In the genomic region with DNA sequence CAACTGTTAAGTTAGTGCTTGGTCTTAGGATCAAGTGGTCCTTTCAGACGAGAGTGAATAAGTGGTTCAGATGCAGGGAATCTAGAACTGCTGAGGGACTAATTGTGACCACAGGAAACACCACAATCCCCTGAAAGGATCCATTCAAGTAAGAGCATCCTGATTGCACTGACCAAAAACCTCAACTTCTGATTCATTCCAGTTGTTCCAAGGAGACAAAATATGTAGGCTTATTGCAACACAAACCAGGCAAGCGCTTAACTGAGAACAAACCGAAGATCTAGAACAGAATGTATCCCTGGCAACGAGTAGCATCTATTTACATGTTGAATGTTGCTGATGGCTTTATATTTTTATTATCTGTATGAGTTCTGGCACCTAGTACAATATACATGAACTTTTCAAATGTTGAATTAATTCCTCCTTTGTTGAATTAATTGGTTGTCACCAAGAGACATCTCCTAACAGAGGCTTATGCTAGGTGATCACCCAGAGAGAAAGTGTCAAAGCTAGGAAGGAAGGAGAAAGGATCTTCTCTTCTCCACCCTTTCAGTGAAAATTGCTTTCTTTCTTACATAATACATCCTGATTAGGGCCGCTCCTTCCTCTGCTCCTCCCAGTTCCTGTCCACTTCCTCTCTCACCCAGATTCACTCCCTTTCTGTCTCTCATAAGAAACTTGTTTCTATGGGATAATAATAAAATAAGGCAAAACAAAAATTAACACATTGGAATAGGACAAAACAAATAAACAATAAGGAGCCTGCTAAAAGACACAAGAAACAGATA, we compare ENCODE assay signal across 27 mouse cellular contexts.
DNase-seq lines count a peak whose midpoint lies in the region; ATAC-seq and TF ChIP-seq lines count a peak whose summit lies in the region.
"Had no signal": no experiment of that assay in that cellular context is flagged by ENCODE, and none has a peak within 500 bp of the region (broad histone marks: within the 10 kb centered on the region; RNA-seq: fewer than 3 reads in every experiment).

No protein-coding gene starts in this region.

- no peak overlapping the region for H3K4me2 ChIP-seq in midbrain, embryonic 12.5 days (replicated peaks)
- H3K4me2 ChIP-seq in midbrain, embryonic 16.5 days (ENCODE audit: low read length): no peak overlapping the region
- H3K4me2 ChIP-seq in forebrain, postnatal 0 days (ENCODE audit: low read depth): no peak overlapping the region
- H3K4me2 ChIP-seq: heart, embryonic 15.5 days; midbrain, embryonic 11.5 days; neural tube, embryonic 15.5 days; stomach, embryonic 15.5 days had no signal

- 0 out of 2 replicates have a peak, but pooled peaks cover 2% of the 10 kb centered on the region for H3K4me1 ChIP-seq in midbrain, embryonic 12.5 days
- H3K4me1 ChIP-seq in midbrain, embryonic 16.5 days (ENCODE audit: control insufficient read depth, insufficient read depth, low read length): no peaks in the 10 kb centered on the region
- 0 out of 2 replicates have a peak, but pooled peaks cover 2% of the 10 kb centered on the region for H3K4me1 ChIP-seq in forebrain, postnatal 0 days (ENCODE audit: insufficient read depth)
- H3K4me1 ChIP-seq: heart, embryonic 10.5 days; neural tube, embryonic 15.5 days; stomach, embryonic 15.5 days had no signal

- H3K9ac ChIP-seq in midbrain, embryonic 12.5 days (replicated peaks): no peak overlapping the region
- H3K9ac ChIP-seq in midbrain, embryonic 16.5 days (ENCODE audit: low read depth, low read length): no peak overlapping the region
- H3K9ac ChIP-seq in forebrain, postnatal 0 days: no peak overlapping the region
- H3K9ac ChIP-seq: heart, embryonic 15.5 days; liver, embryonic 14.5 days; neural tube, embryonic 15.5 days; stomach, embryonic 15.5 days had no signal

- no peak for ATAC-seq in midbrain, embryonic 12.5 days (ENCODE audit: low FRiP score, low read depth)
- no peak for ATAC-seq in midbrain, embryonic 16.5 days
- peak; percentile 83 for ATAC-seq in granulocyte monocyte progenitor cell, adult 5-6 weeks (replicated peaks; ENCODE audit: poor library complexity, severe bottlenecking)
- ATAC-seq in forebrain, postnatal 0 days: no peak
- ATAC-seq: forebrain, embryonic 16.5 days; hindbrain, embryonic 16.5 days had no signal

- H3K27me3 ChIP-seq in midbrain, embryonic 12.5 days: no peaks in the 10 kb centered on the region
- no peaks in the 10 kb centered on the region for H3K27me3 ChIP-seq in midbrain, embryonic 16.5 days (ENCODE audit: control insufficient read depth, insufficient read depth, low read depth, low read length)
- no peaks in the 10 kb centered on the region for H3K27me3 ChIP-seq in forebrain, postnatal 0 days (ENCODE audit: insufficient read depth, low read length)
- H3K27me3 ChIP-seq: heart, embryonic 15.5 days; neural tube, embryonic 15.5 days; stomach, embryonic 15.5 days had no signal

- peaks cover 10% of the 10 kb centered on the region for H3K36me3 ChIP-seq in midbrain, embryonic 12.5 days
- H3K36me3 ChIP-seq in midbrain, embryonic 16.5 days (ENCODE audit: control insufficient read depth, insufficient read depth, low read length): peaks cover 5% of the 10 kb centered on the region
- peaks cover 8% of the 10 kb centered on the region; the same call in 1 of the 2 replicates for H3K36me3 ChIP-seq in forebrain, postnatal 0 days (ENCODE audit: insufficient read depth)
- H3K36me3 ChIP-seq: heart, embryonic 15.5 days; stomach, embryonic 15.5 days had no signal

- 0 out of 2 replicates have a peak overlapping the region, but pooled peaks have one; percentile 4 for H3K27ac ChIP-seq in midbrain, embryonic 12.5 days (replicated peaks)
- H3K27ac ChIP-seq in midbrain, embryonic 16.5 days (ENCODE audit: low read length): no peak overlapping the region
- no peak overlapping the region for H3K27ac ChIP-seq in forebrain, postnatal 0 days (ENCODE audit: low read depth, low read length)
- H3K27ac ChIP-seq: forebrain, embryonic 10.5 days; heart, embryonic 10.5 days; heart, embryonic 15.5 days; liver, embryonic 14.5 days; neural tube, embryonic 15.5 days; stomach, embryonic 15.5 days had no signal

- H3K9me3 ChIP-seq in midbrain, embryonic 12.5 days: peaks cover 6% of the 10 kb centered on the region; the same call in 1 of the 2 replicates
- no peaks in the 10 kb centered on the region; the same call in 1 of the 2 replicates for H3K9me3 ChIP-seq in midbrain, embryonic 16.5 days (replicated peaks; ENCODE audit: control insufficient read depth, low read length, poor library complexity, severe bottlenecking)
- no peaks in the 10 kb centered on the region for H3K9me3 ChIP-seq in forebrain, postnatal 0 days (ENCODE audit: low read length)
- H3K9me3 ChIP-seq: heart, embryonic 10.5 days; heart, embryonic 15.5 days; neural tube, embryonic 15.5 days; stomach, embryonic 15.5 days had no signal

- TF ChIP-seq CTCF in forebrain, postnatal 0 days (IDR thresholded peaks at IDR 0.05; ENCODE audit: low read depth): no peak

- H3K4me3 ChIP-seq in midbrain, embryonic 12.5 days: no peak overlapping the region
- H3K4me3 ChIP-seq in midbrain, embryonic 16.5 days (ENCODE audit: low read depth, low read length): no peak overlapping the region
- H3K4me3 ChIP-seq in forebrain, postnatal 0 days (ENCODE audit: low read depth, low read length): no peak overlapping the region
- H3K4me3 ChIP-seq: forebrain, embryonic 10.5 days; heart, embryonic 10.5 days; heart, embryonic 15.5 days; neural tube, embryonic 15.5 days; stomach, embryonic 15.5 days had no signal

- DNase-seq in NIH3T3 (ENCODE audit: low read depth): peak; percentile 40
- DNase-seq in layer of hippocampus, postnatal 25 days (ENCODE audit: extremely low spot score in 1 of 2, low spot score in 1 of 2): no peak
- DNase-seq in cerebellum, postnatal 25 days: no peak
- DNase-seq in forebrain, postnatal 0 days: no peak
- DNase-seq: adrenal gland, postnatal 14 days; cerebellum, adult 11 months; cerebellum, adult 9-10 months; gastrocnemius, postnatal 10 days; kidney, adult 2 months; kidney, postnatal 4 days; liver; lung, adult 2 months; lung, postnatal 14 days; right cerebral cortex, postnatal 25 days; thymus, postnatal 14 days had no signal

- 76% methylated on average over 5 of the region's 5 CpGs for WGBS in midbrain, embryonic 12.5 days
- 75% methylated on average over 5 of the region's 5 CpGs for WGBS in midbrain, embryonic 16.5 days
- WGBS in forebrain, postnatal 0 days: 69% methylated on average over 5 of the region's 5 CpGs
